Mouse (Mus musculus) lung, embryonic 15.5 days (tissue): ENCODE measurements around the gene Atxn7. TPM values are rescaled to one million over a fixed set of nuclear protein-coding genes. Genes with fewer than 3 reads are reported as not detected.

ENCODE experiments used
- ATAC-seq: fragments of 200-750 bp; cut with Nextera tagmentation; 2 replicates; pipeline ENCODE4 v1.8.0; 2017; ENCODE audit warnings: moderate number of reproducible peaks, borderline replicate concordance; ENCODE audit not compliant: low FRiP score, low TSS enrichment; ENCODE audit errors: extremely low read depth
- H3K27ac ChIP-seq: fragments of 300-500 bp; sonication (generic); 2 replicates; pipeline ENCODE4 v1.5.1; 2015; ENCODE audit warnings: moderate library complexity, mild to moderate bottlenecking, inconsistent platforms
- H3K27me3 ChIP-seq: fragments of 300-500 bp; sonication (generic); 2 replicates; pipeline ENCODE4 v1.6.1; 2015; ENCODE audit warnings: inconsistent platforms
- H3K36me3 ChIP-seq: fragments of 300-500 bp; sonication (generic); 2 replicates; pipeline ENCODE4 v1.6.1; 2015; ENCODE audit warnings: inconsistent platforms
- H3K4me1 ChIP-seq: fragments of 300-500 bp; sonication (generic); 2 replicates; pipeline ENCODE4 v1.6.1; 2015; ENCODE audit warnings: inconsistent platforms
- H3K4me2 ChIP-seq: fragments of 300-500 bp; sonication (generic); 2 replicates; pipeline ENCODE4 v1.6.1; 2015; ENCODE audit warnings: inconsistent platforms, mild to moderate bottlenecking, moderate library complexity
- H3K4me3 ChIP-seq: fragments of 300-500 bp; sonication (generic); 2 replicates; pipeline ENCODE4 v1.5.1; 2015; ENCODE audit warnings: mild to moderate bottlenecking, inconsistent platforms
- H3K9ac ChIP-seq: fragments of 300-500 bp; sonication (generic); 2 replicates; pipeline ENCODE4 v1.6.1; 2015; ENCODE audit warnings: inconsistent platforms
- H3K9me3 ChIP-seq: fragments of 300-500 bp; sonication (generic); 2 replicates; pipeline ENCODE4 v1.6.1; 2016; ENCODE audit warnings: inconsistent platforms
- WGBS: fragments of 180-500 bp; shearing (Covaris S2); methylation state at CpG from one replicate; pipeline ENCODE4 v1.1.7; 2015; 5-methylcytosine and 5-hydroxymethylcytosine counted together
- polyA plus RNA-seq: library from polyadenylated mRNA; unstranded; fragments of >200 nt; fragmentation: Nextera tagmentation; extraction: Ambion mirVana; gene quantifications from 2 replicates; pipeline ENCODE4 v1.2.1, GENCODE M21; 2015

The Atxn7 gene
- polyA plus RNA-seq, 1 experiment from 2014 or later = 4.9 TPM

GRCm38 (mm10) chr14:14067648-14068472 is 106.6 kb downstream of the Atxn7 start:
- Histone ChIP-seq H3K4me2 (peak overlapping the region; percentile 41), H3K4me1 (peaks cover 54% of the 10 kb centered on the region), H3K9me3 (no peaks in the 10 kb centered on the region), H3K9ac (no peak overlapping the region), H3K36me3 (no peaks in the 10 kb centered on the region), H3K27ac (peak overlapping the region; percentile 84), H3K4me3 (0 out of 2 replicates have a peak overlapping the region, but pooled peaks have one; percentile 8), H3K27me3 (no peaks in the 10 kb centered on the region)
- 11% methylated on average over 10 of the region's 10 CpGs for WGBS
- ATAC-seq = peak; percentile 72; the same call in 1 of the 2 replicates

DNA sequence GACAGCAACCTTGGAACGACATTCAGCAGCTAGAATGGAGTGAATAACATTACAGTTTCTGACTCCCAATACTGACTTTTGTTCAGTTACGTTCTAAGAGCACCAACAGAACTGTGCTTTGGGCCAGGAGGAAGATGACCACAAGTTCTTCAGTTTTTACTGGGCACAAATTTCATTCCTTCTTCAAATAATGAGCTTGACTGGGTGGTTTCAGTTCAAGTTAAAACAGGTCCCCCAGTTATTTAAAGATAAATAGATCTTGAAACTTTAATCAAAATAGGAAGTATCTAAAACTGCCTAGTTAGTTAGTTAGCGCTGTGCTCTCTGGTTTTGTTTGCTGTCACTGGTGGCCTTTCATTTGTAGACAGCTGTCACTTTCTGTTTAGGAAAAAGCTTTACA is 107.3 kb downstream of the Atxn7 start:
- no peak overlapping the region for H3K9ac ChIP-seq
- H3K27me3 ChIP-seq = no peaks in the 10 kb centered on the region
- no peak overlapping the region for H3K4me2 ChIP-seq
- ATAC-seq = no peak
- peaks cover 51% of the 10 kb centered on the region for H3K4me1 ChIP-seq
- H3K9me3 ChIP-seq = no peaks in the 10 kb centered on the region
- WGBS = 41% methylated on average over 3 of the region's 3 CpGs
- H3K4me3 ChIP-seq = no peak overlapping the region
- H3K27ac ChIP-seq = peak overlapping the region; percentile 84
- no peaks in the 10 kb centered on the region for H3K36me3 ChIP-seq

DNA sequence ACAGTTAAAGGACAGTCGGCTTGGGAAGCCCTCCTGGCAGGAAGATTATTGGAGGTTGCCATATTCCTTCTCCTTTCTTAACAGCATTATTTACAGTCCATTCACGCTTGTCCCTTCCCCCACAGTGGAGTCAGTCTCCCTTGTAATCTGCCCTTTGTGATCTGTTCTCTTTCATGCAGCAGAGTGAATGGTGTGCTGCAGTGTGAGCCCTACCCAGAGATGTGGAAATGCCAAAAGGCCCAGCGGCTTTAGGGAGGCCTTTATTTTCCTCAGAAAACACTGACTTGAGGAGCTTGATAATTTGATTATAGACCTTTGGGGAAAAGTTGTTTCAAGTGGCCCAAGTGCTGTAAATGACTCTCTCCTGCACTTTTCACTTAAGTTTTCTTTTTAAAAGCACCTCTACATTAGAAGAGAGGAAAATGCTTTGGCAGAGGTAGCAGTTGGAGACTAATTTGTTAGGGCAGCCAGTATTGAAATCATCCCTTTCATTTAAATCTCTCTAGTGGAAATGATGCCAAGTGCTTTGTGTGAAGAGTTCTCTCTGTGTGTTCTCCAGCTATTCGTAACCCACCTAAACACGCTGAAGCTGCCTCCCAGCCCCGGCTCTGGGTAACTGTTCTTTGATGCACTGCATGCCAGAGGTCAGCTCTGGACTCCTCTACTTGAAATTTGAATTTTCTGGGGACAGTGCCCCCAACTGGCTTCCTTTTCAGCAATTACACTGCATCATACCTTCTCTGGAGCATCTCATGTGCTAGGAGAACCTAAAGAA is 109.5 kb downstream of the Atxn7 start:
- no peak overlapping the region for H3K27ac ChIP-seq
- 38% methylated on average over 6 of the region's 6 CpGs for WGBS

DNA sequence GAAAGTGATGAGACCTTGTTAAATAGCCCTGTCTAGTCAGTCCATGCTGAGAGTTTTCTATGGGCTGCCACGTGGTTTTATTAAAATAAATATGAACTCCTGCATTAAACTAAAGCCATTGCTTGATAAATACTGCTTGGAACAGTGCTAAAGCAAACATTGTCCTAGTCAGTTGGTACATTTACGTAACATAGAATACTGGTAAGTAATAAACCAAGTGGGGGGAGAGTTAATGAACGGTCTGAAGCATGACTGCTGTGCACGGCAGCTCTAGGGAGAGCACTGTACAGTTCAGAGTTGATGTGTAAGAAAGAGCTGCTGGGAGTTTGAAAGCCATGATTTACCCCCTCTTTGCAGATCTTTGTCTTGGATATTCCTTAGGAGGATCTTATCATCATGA is 110.2 kb downstream of the Atxn7 start:
- H3K4me3 ChIP-seq = no peak overlapping the region
- no peak overlapping the region for H3K9ac ChIP-seq
- peaks cover 30% of the 10 kb centered on the region for H3K4me1 ChIP-seq
- no peaks in the 10 kb centered on the region for H3K36me3 ChIP-seq
- ATAC-seq = no peak
- H3K9me3 ChIP-seq = no peaks in the 10 kb centered on the region
- no peak overlapping the region for H3K4me2 ChIP-seq
- H3K27ac ChIP-seq = no peak overlapping the region
- 40% methylated on average over 4 of the region's 4 CpGs for WGBS
- no peaks in the 10 kb centered on the region for H3K27me3 ChIP-seq

More for the DNA sequence above, 109.5 kb downstream of the Atxn7 start:
- ATAC-seq = no peak
- H3K4me1 ChIP-seq = peaks cover 35% of the 10 kb centered on the region
- no peaks in the 10 kb centered on the region for H3K36me3 ChIP-seq
- no peak overlapping the region for H3K4me2 ChIP-seq
- no peak overlapping the region for H3K9ac ChIP-seq
- no peaks in the 10 kb centered on the region for H3K9me3 ChIP-seq
- no peak overlapping the region for H3K4me3 ChIP-seq
- H3K27me3 ChIP-seq = no peaks in the 10 kb centered on the region

DNA sequence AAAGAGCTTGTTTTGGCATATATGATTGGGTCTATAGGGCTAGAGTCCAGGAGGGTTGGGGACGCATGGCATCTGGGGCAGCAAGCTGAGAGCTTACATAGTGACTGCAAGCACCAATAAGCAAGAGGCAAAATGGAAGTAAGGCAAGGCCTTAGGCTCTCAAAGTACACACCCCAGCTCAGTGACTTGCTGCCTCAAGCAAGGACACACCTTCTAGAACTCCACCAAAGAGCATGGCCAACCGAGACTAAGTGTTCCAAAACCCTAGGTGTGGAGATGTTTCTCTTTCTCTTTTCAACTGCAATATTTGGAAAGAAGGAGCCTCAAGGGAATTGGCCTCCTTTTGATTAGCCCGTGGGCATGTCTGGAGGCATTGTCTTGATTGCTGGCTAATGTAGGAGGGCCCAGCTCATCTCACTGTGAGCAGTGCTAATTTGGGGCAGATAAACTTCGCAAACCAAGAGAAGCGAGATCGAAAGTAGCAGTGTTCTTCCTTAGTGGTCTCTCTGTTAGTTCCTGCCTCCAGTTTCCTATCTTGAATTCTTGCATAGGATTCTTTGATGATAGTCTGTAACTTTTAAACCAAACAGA is 119.5 kb downstream of the Atxn7 start:
- H3K27ac ChIP-seq = no peak overlapping the region
- no peak overlapping the region for H3K9ac ChIP-seq
- H3K4me3 ChIP-seq = no peak overlapping the region
- H3K9me3 ChIP-seq = no peaks in the 10 kb centered on the region
- H3K4me1 ChIP-seq = no peaks in the 10 kb centered on the region
- 91% methylated on average over 6 of the region's 6 CpGs for WGBS
- no peaks in the 10 kb centered on the region for H3K36me3 ChIP-seq
- no peak overlapping the region for H3K4me2 ChIP-seq
- no peak for ATAC-seq
- no peaks in the 10 kb centered on the region for H3K27me3 ChIP-seq

DNA sequence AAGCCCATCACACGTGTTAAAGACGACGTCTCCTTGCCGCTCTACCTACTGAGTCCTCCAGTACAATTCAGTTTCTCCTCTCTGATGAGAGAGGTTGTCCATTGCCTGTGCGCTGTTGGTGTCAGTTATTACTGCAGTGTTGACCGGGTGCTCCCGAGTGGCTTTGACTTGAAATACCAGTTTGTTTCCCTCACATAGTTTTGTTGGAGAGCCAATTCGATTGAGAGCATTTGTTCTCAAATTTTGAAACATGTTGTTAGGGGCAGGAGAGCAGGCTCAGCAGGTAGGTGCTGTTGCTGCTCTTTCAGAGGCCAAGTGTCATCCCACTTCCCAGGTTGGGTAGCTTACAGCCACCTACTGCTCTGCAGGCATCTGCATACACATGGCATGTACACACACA is 122.6 kb downstream of the Atxn7 start:
- ATAC-seq = no peak
- no peak overlapping the region for H3K9ac ChIP-seq

DNA sequence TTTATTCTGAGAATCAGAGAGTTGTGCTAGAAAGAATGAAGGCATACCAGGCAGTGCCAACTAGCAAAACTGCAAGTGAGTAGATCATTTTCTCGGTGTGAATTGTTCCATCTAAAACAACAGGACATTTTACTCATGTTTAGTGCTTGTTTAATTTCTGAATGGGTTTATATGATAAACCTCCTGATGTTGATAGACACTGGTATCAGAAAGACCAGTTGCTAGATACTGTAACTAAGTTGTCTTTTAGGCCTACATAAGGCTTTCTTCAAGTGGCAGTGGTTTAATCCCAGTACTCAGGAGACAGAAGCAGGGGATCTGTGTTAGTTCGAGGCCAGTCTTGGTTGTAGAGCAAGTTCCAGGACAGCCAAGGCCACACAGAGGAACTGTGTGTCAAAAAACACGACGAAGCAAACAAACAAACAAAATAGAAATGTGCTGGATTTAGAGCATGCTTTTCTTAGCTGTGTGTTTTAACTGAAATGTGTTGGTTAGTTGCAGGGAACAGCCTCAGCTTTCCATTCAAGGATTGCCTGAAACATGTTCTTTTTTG is 125.5 kb downstream of the Atxn7 start:
- ATAC-seq = no peak
- no peaks in the 10 kb centered on the region for H3K9me3 ChIP-seq
- H3K4me3 ChIP-seq = no peak overlapping the region
- peaks cover 13% of the 10 kb centered on the region for H3K36me3 ChIP-seq
- no peaks in the 10 kb centered on the region for H3K27me3 ChIP-seq
- no peak overlapping the region for H3K9ac ChIP-seq
- H3K27ac ChIP-seq = no peak overlapping the region
- 78% methylated on average over 4 of the region's 4 CpGs for WGBS
- H3K4me2 ChIP-seq = no peak overlapping the region
- no peaks in the 10 kb centered on the region for H3K4me1 ChIP-seq

More for the DNA sequence above, 122.6 kb downstream of the Atxn7 start:
- H3K36me3 ChIP-seq = no peaks in the 10 kb centered on the region
- WGBS = 86% methylated on average over 8 of the region's 8 CpGs
- H3K27me3 ChIP-seq = no peaks in the 10 kb centered on the region
- H3K4me1 ChIP-seq = no peaks in the 10 kb centered on the region
- no peak overlapping the region for H3K4me3 ChIP-seq
- H3K9me3 ChIP-seq = no peaks in the 10 kb centered on the region
- H3K27ac ChIP-seq = no peak overlapping the region
- no peak overlapping the region for H3K4me2 ChIP-seq

GRCm38 (mm10) chr14:14087348-14087747 is 126.1 kb downstream of the Atxn7 start:
- no peak for ATAC-seq
- H3K27ac ChIP-seq = no peak overlapping the region
- H3K9ac ChIP-seq = no peak overlapping the region
- no peak overlapping the region for H3K4me2 ChIP-seq
- no peaks in the 10 kb centered on the region for H3K9me3 ChIP-seq
- H3K27me3 ChIP-seq = no peaks in the 10 kb centered on the region
- H3K4me1 ChIP-seq = no peaks in the 10 kb centered on the region
- H3K36me3 ChIP-seq = peaks cover 14% of the 10 kb centered on the region
- 80% methylated on average over 6 of the region's 6 CpGs for WGBS
- H3K4me3 ChIP-seq = no peak overlapping the region

GRCm38 (mm10) chr14:14088016-14088791 is 127.0 kb downstream of the Atxn7 start:
- Histone ChIP-seq H3K4me2 (no peak overlapping the region), H3K4me1 (no peaks in the 10 kb centered on the region), H3K9ac (no peak overlapping the region), H3K27me3 (no peaks in the 10 kb centered on the region), H3K36me3 (peaks cover 16% of the 10 kb centered on the region), H3K27ac (no peak overlapping the region), H3K9me3 (no peaks in the 10 kb centered on the region), H3K4me3 (no peak overlapping the region)
- WGBS = 78% methylated on average over 9 of the region's 9 CpGs
- no peak for ATAC-seq

DNA sequence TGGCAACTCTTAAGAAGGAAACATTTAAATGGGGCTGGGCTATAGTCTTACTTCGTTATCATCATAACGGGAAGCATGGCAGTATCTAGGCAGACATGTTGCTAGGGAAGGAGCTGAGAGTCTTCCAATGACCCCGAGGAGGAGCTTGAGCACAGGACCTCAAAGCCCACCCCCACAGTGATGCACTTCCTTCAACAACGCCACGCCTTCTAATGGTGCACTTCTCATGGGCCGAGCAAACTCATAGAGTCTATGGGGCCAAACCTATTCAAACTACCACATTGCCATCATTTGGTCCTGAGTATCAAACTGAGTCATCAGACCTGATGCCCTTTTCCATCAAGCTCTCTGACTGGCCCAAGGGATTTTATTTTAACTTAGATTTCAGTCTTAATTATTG is 129.3 kb downstream of the Atxn7 start:
- Histone ChIP-seq H3K4me2 (no peak overlapping the region), H3K4me1 (no peaks in the 10 kb centered on the region), H3K9ac (no peak overlapping the region), H3K4me3 (no peak overlapping the region), H3K27ac (no peak overlapping the region), H3K36me3 (peaks cover 16% of the 10 kb centered on the region), H3K9me3 (no peaks in the 10 kb centered on the region), H3K27me3 (no peaks in the 10 kb centered on the region)
- ATAC-seq = no peak
- WGBS = 92% methylated on average over 6 of the region's 6 CpGs

DNA sequence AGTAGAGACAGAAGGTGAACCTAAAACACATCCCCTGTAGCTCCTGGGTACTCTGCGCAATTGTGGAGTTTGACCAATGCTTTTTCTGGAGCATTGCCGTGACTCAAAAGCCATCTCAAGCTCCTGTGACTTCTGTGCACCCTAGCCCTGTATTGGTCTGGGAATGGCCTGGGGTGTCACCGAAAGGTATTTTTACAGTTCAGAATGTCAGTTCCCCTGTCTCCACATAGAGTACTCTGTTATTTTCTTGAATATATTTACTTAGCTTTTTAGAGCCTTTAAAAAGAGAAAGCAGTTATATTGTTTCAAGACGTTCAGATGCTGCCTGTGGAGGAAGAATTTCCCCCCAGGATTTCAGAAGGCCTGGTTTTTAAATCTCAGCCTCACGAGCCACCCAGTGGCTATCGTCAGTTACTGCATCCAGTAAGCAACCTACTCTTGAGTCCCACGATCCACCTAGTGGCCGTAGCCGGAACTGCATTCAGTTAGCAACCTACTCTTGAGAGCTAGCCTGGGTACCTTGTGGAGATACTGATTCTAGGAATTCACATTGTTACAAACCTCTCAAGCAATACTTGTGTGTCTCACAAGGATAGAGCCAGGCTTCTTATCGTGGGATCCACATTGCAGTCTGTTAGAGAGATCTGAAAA is 137.2 kb downstream of the Atxn7 start:
- ATAC-seq = peak; percentile 31; the same call in 1 of the 2 replicates
- 30% methylated on average over 10 of the region's 10 CpGs for WGBS
- H3K9ac ChIP-seq = no peak overlapping the region
- H3K9me3 ChIP-seq = no peaks in the 10 kb centered on the region
- H3K4me1 ChIP-seq = no peaks in the 10 kb centered on the region
- H3K27me3 ChIP-seq = no peaks in the 10 kb centered on the region
- no peak overlapping the region for H3K27ac ChIP-seq
- no peak overlapping the region for H3K4me3 ChIP-seq
- no peak overlapping the region for H3K4me2 ChIP-seq
- peaks cover 31% of the 10 kb centered on the region for H3K36me3 ChIP-seq
